Mouse (Mus musculus) A20 (cell line): ENCODE results near the gene Sdk1.

Source experiments
- DNase-seq: peaks from one replicate; pipeline ENCODE4 v3.0.0-alpha.2; 2011; ENCODE audit warnings: low read depth, low spot score

The Sdk1 gene

GRCm38 (mm10) chr5:141324910-141325309 lies 83.6 kb downstream of the Sdk1 start:
- no peak for DNase-seq

- DNase-seq, result no peak
These were observed 103.1 kb downstream of the Sdk1 start for GRCm38 (mm10) chr5:141344376-141344775.

- no peak for DNase-seq
These were observed 104.2 kb downstream of the Sdk1 start for GRCm38 (mm10) chr5:141345476-141345875.

- no peak for DNase-seq
These were observed 121.4 kb downstream of the Sdk1 start for GRCm38 (mm10) chr5:141362676-141363075.

- DNase-seq, result no peak
These were observed 122.7 kb downstream of the Sdk1 start for GRCm38 (mm10) chr5:141363956-141364355.

DNA sequence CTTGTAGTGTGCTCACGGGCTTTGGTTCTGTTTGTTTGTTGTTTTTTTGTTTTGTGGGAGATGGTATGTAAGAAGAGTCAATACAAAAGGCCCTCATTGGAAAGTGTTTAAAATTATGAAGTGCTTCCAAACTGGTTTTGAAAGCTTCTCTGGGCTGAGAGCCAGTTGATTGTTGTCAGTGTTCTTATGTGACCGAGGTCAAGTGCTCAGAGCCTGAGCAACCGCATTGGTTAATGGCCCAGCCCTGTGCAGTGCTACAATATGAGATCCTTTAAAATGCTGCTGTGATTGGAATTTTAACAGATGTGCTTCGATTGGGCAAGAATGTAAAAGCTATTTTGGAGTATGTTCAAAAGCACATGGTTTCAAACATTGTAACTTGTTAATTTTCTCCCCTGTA lies 127.3 kb downstream of the Sdk1 start:
- DNase-seq, result no peak

DNA sequence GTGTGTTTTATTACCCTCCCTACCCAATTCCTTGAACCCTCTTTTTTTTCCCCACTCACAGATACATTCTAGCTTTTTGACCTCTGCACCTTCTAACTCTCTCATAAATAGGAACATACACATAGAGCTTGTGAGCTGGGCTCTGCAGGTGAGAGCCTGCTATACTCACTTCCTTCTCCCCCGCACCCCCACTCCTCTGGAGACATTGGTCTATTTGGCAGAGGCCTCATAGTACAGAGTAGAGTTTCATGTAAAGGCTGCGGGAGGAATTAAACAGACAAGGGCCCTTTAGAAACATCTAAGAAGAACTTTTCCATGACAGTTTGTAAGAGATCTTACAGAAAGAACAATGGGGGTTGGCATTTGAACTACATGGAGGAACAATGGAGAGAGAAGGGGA lies 133.5 kb downstream of the Sdk1 start:
- no peak for DNase-seq

DNA sequence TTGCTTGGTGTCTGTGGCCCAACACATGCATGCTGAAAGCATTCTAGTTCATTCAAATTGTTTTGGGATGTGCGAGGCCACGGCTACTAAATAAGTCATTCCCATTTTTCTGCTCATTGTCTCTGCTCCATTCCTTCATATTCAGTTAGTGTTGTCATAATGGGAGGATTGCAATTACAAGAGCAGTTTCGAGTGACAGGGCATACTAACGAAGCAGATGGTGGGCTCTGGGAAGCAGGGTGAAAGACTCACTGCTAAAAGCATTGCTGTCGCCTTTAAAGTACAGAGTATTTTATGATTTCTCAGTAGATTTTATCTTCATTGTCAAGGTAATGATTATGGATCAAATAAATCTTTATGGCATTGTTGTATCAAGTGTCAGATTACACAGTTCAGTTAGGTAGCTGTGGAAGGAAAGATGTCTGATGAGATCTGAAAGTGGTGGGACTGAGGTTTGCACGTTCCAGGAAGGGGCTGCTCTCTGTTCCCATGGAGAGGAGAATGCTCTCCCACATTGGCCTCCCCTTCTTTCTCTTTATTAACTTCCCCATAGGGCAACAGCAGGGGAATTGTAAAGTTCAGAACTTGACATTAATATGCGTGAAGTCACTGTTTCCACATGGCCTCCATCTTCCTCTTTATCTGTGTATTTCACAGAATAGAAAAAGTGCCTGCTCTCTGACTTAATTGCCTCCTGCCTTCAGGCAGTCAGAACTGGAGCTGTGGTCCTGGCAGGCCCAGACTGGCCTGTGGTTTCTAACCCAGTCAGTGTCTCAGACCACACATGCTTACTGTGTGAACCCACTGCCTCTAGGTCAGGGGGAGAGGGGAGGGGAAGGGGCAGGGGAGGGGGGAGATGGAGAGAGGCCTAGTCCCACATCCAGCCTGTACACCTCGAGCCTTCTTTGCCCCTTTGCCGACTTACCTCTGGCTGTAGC lies 138.8 kb downstream of the Sdk1 start:
- DNase-seq, result no peak

GRCm38 (mm10) chr5:141380774-141381156 lies 139.5 kb downstream of the Sdk1 start:
- DNase-seq, result no peak

DNA sequence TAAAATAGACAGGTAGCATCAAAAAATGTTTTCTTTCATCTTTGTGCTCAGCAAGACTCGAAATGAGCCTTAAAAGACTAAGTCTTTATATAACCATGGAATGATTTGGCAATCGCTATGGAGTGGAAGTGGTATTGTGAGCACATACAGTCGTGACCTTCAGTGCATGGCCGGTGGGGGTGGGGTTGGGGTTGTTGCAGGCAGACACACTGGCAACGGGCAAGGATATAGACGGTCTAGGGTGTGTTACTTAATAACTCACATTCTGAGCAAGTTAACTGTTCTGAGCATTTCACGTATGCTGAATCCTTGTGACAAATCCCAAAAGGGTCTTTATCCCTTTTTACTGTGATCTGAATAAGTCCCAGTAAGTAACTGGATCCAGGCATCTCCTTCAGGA lies 140.3 kb downstream of the Sdk1 start:
- DNase-seq, result no peak

- no peak for DNase-seq
These were observed 141.1 kb downstream of the Sdk1 start for GRCm38 (mm10) chr5:141382246-141382835.

- DNase-seq, result no peak
These were observed 147.2 kb downstream of the Sdk1 start for GRCm38 (mm10) chr5:141388451-141388850.

DNA sequence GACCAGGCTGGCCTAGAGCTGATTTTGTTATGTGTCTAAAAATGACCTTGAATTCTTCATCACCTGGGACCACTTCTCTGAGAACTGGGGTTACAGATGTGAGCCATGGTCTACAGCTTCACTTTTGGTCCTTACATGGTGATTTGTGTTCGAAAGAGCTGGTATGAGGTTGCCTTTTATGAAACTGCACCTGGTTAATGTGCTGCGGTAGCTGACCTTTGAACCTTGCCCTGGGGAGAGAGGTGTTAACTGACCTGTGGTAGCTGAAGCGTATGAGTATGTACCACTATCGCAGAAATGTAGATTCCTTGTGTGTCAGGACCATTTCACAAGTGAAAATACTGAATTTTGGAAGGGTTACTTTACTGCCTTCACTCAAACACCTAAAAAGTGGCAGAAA lies 149.3 kb downstream of the Sdk1 start:
- DNase-seq, result no peak

DNA sequence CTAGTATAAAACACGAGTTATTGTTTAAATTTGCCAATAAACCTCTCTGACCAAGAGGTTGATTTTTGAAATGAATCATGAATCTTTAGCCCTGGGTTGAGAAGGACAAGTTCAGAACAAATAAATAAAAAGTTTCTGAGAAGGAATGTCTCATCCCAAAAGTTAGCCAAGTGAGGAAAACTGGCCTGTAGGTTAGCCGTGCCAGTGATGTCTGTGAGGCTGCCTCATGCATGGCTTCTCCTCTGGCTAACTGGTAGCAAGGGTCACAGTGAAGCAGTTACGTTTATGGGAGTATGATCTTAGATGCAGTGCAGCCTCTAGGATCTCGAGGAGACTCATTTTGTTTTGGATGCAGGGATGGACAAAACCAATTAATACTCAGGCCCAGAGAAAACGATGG lies 149.9 kb downstream of the Sdk1 start:
- no peak for DNase-seq

- no peak for DNase-seq
These were observed 152.6 kb downstream of the Sdk1 start for GRCm38 (mm10) chr5:141393846-141394245.

DNA sequence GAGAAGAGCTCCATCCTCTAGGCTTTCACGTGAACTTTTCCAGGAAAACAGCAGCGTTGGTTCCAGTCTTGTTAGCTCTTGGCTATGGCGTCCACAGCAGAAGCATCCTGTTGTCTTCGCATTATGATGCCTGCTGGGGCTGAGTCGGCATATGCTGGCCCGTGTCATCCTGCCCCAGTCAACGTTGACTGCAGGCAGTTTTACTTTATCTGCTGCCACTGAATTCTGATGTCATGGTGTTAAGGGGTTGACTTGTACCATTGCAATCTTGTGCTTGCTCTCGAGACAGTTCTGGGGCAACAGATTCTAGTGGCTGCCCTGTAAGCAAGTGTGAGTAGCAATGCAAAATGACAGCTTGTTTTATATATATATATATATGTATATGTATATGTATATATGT lies 153.3 kb downstream of the Sdk1 start:
- no peak for DNase-seq

GRCm38 (mm10) chr5:141403741-141404140 lies 162.5 kb downstream of the Sdk1 start:
- DNase-seq, result no peak

DNA sequence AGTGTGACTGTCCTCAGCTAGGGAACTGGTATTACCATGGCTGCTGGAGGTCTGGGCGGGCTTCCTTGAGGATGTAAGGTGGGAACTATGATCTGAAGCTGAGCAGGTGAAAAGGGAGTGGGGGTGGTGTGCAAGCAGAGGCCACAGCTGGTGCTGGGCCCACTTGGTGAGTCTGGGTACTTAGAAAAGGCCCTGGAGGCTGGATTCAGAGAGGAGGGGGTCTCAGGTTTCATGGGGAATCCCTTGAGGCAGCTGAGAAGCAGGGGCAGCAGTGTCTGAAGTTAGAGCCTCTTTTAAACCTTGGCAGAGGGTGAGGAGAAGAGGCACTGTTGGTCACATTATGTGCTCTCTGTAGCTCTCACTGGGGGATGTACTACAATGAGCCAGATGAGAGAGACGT lies 163.4 kb downstream of the Sdk1 start:
- DNase-seq, result no peak

DNA sequence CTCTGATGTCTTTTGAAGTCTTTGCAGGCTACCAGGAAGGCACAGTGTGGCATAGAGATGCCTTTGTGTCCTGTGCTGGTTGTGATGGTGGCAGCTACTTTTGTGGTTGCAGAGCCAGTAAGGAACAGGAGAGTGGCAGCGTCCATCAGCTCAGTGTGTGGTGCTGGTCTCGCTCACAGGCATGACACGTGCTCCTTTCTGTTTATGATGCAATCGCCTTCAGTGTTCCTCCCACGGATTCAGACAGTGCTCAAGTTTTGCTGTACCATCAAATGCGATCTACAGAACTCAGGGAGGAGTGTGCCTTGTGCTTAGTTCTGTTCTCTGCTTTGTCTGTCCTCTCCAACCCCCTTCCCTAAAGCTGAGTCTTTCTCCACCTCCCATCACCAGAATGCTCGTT lies 165.6 kb downstream of the Sdk1 start:
- DNase-seq, result no peak

DNA sequence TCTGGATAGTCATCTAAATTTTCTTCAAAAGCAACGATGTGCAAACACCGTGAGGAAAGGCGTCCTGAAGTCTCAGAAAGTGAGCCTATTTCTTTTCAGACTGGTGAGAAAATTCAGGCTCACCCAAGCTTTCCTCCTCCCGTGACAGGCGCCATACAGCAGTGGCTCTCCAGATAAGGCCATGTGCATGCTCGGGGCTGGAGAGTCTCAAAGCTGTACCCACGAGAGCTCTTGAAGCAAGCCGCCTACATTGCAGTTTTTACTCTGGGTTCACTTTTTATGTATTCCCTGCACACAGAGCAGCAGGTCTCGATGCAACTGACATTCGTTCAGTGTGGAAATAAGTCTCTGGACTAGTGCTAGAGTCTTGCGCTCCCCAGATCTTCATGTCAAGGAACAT lies 171.7 kb downstream of the Sdk1 start:
- no peak for DNase-seq

DNA sequence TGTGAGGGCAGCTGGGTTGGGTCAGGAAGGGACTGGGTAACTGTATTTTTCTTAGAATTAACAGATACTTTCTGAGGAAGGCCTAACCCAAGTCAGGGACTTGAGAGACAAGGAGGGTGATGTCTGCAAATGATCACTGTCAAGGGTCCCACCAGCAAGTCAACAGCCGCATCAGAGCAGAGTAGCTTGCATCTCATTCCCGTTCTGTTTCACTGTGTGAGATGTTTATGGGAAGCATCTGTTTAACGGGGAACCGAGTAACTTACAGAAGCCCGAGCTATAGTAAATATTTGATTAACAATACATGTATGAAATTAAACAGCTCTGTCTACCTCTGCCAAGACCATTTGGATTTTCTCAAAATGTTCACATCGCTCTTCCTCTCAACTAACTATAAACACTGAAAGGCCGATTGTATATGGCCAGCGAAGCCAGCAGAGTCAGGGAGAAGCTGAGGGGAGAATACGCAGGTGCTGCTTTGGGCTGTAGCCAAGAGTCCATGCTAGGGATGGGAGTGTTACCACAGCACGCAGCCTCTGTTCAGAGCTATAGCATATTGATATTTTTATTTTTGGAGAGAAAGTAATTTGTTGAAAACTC lies 174.5 kb downstream of the Sdk1 start:
- no peak for DNase-seq

DNA sequence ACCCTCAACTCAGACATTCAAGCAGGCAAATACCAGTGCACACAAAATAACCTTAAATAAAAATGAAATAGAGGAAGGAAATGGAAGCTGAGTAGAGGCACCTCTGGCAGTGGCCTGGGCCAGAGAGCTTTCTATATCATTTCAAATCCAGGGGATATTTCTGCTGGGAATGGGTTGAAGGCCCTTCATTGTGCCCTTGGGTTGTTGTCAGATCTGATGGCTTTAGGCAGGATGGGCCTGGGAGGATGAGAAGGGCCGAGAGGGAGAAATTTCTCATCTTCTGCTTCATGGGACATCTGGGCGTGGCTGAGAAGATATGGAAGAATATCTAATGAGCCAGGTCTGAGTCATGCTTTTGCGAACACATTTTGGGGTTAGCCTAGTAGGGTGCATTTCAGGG lies 186.8 kb downstream of the Sdk1 start:
- no peak for DNase-seq

GRCm38 (mm10) chr5:141433286-141433685 lies 192.0 kb downstream of the Sdk1 start:
- DNase-seq, result no peak
